Mouse (Mus musculus): Measurements from ENCODE around the gene Cish.

GRCm38 (mm10) chr9:107269772-107270171 lies 26.1 kb upstream of the Cish start:
- no peak for TF ChIP-seq CTCF (IDR thresholded peaks at IDR 0.05; ENCODE audit: low read depth)
- no peak for TF ChIP-seq EP300 (IDR thresholded peaks at IDR 0.05; ENCODE audit: low read depth)
